Mouse (Mus musculus): ENCODE data around the gene Idh2.

DNA sequence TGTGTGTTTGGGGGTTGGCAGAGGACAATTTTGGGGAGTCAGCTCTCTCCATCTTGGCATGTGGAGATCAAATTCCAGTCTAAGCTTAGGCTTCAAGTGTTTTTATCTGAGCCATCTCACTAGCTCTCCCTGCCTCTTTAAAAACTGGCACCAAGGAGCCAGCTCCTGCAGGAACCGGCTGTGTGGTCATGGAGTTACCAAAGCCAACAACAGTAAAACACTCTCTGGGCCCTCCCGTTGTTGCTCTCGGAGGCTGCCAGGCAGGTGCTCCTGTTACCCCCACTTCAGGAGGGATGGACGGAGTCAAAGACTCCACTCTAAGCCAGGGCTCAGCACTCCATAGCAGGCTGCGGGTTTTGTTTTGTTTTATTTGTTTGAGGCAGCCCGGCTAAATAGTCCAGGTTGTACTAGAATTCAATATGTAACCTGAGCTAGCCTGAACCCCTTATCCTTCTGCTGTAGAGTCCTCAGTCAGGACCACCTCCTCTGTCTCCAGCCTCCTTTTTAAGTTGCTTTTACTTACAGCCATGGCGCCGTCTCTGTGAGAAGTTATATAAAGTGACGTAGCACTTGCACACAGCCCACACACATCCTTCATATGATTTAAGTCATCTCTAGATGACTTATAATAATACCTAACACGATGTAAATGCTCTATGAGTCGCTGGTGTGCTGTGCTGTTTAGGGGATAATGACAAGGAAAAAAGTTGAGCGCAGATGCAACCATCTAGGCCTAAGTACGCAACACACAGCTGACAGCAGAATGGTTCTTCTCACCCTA, 48.3 kb downstream of the Idh2 start:
- TF ChIP-seq POLR2A (IDR thresholded peaks at IDR 0.05; ENCODE audit: borderline replicate concordance, low read depth, low read length): no peak
- TF ChIP-seq CTCF (IDR thresholded peaks at IDR 0.05; ENCODE audit: low read depth, low read length): no peak
